Mouse (Mus musculus): ENCODE results near the gene Rbks.

Gene Rbks

GRCm38 (mm10) chr5:31588016-31588415 lies 109.4 kb downstream of the Rbks start:
- no peak for DNase-seq (ENCODE audit: low spot score in 2 of 2)

- DNase-seq (ENCODE audit: low spot score in 2 of 2), result no peak
These were observed 111.9 kb downstream of the Rbks start for GRCm38 (mm10) chr5:31585526-31585925.

- DNase-seq (ENCODE audit: low spot score in 2 of 2), result no peak
These were observed 114.2 kb downstream of the Rbks start for GRCm38 (mm10) chr5:31583261-31583660.

GRCm38 (mm10) chr5:31581932-31582331 lies 115.5 kb downstream of the Rbks start:
- no peak for DNase-seq (ENCODE audit: low spot score in 2 of 2)

GRCm38 (mm10) chr5:31581263-31581662 lies 116.2 kb downstream of the Rbks start:
- DNase-seq (ENCODE audit: low spot score in 2 of 2), result no peak

- DNase-seq (ENCODE audit: low spot score in 2 of 2), result peak in 1 of 2 experiments; percentile 39
These were observed 120.9 kb downstream of the Rbks start for GRCm38 (mm10) chr5:31576539-31576975.

Measured in frontal cortex, postnatal 25 days (tissue).